Mouse (Mus musculus) layer of hippocampus, adult 8-10 months (tissue): ENCODE measurements around the gene Trim29. TPM values are rescaled to one million over a fixed set of nuclear protein-coding genes. Genes with fewer than 3 reads are reported as not detected.

Source experiments
- DNase-seq, 2 experiments: peaks; one replicate each; pipeline ENCODE4 v3.0.0; 2022; ENCODE audit warnings: low spot score in 2 of 2
- total RNA-seq, 4 experiments: library from RNA; stranded (reverse); gene quantifications; 2 replicates each; pipeline ENCODE4 v1.2.4; 2022

The Trim29 gene
- total RNA-seq, 4 experiments from 2014 or later = 0.13 to 0.56 (median 0.23) TPM; not detected in 1

- DNase-seq = no peak
These were observed 1.5 kb downstream of the Trim29 start for GRCm38 (mm10) chr9:43312190-43312589.

GRCm38 (mm10) chr9:43313805-43314204, 3.2 kb downstream of the Trim29 start:
- DNase-seq = no peak

GRCm38 (mm10) chr9:43315320-43315950, 4.8 kb downstream of the Trim29 start:
- no peak for DNase-seq

- no peak for DNase-seq
These were observed 5.8 kb downstream of the Trim29 start for GRCm38 (mm10) chr9:43316466-43316865.

- no peak for DNase-seq
These were observed 8.0 kb downstream of the Trim29 start for GRCm38 (mm10) chr9:43318661-43319060.

GRCm38 (mm10) chr9:43321951-43322350, 11.3 kb downstream of the Trim29 start:
- DNase-seq = no peak

GRCm38 (mm10) chr9:43322666-43323065, 12.0 kb downstream of the Trim29 start:
- DNase-seq = no peak

GRCm38 (mm10) chr9:43325486-43325885, 14.8 kb downstream of the Trim29 start:
- DNase-seq = no peak

GRCm38 (mm10) chr9:43326015-43326631, 15.5 kb downstream of the Trim29 start:
- DNase-seq = no peak

GRCm38 (mm10) chr9:43327182-43328129, 16.8 kb downstream of the Trim29 start:
- DNase-seq = no peak

GRCm38 (mm10) chr9:43330426-43330825, 19.8 kb downstream of the Trim29 start:
- DNase-seq = peak; percentile 14 to 23

- DNase-seq = peak; percentile 69 to 71
These were observed 21.1 kb downstream of the Trim29 start for GRCm38 (mm10) chr9:43331476-43332471.

GRCm38 (mm10) chr9:43334476-43334875, 23.8 kb downstream of the Trim29 start:
- peak in 1 of 2 experiments; percentile 18 for DNase-seq

GRCm38 (mm10) chr9:43337636-43338035, 27.0 kb downstream of the Trim29 start:
- DNase-seq = no peak

- DNase-seq = no peak
These were observed 27.4 kb downstream of the Trim29 start for GRCm38 (mm10) chr9:43338067-43338466.

- DNase-seq = peak; percentile 56 to 90
These were observed 29.0 kb downstream of the Trim29 start for GRCm38 (mm10) chr9:43339614-43340020.

- DNase-seq = no peak
These were observed 39.4 kb downstream of the Trim29 start for GRCm38 (mm10) chr9:43350089-43350488.

- no peak for DNase-seq
These were observed 40.4 kb downstream of the Trim29 start for GRCm38 (mm10) chr9:43351015-43351414.

- DNase-seq = no peak
These were observed 46.4 kb downstream of the Trim29 start for GRCm38 (mm10) chr9:43357011-43357410.

- no peak for DNase-seq
These were observed 48.1 kb downstream of the Trim29 start for GRCm38 (mm10) chr9:43358591-43359323.
